Mouse (Mus musculus) kidney, postnatal 36 days (tissue): ENCODE measurements at regions not wholly inside any gene's neighbourhood (a gene's known extent, or its start where the extent isn't known, plus 50 kb on each side); places are given as distances from the start of the nearest gene placed in this dataset.

Experiments
- DNase-seq, 2 experiments: peaks; one replicate each; pipeline ENCODE4 v3.0.0; 2021 to 2022; ENCODE audit warnings: mixed read lengths in 2 of 2

GRCm38 (mm10) chr11:20882756-20883155 is 51.9 kb upstream of the Lgalsl start:
- no peak for DNase-seq

- peak; percentile 8 to 33 for DNase-seq
Measured at GRCm38 (mm10) chr11:20883907-20884306, 53.1 kb upstream of the Lgalsl start.

GRCm38 (mm10) chr11:20887044-20887443 is 56.2 kb upstream of the Lgalsl start:
- peak in 1 of 2 experiments; percentile 32 for DNase-seq

- peak in 1 of 2 experiments; percentile 40 for DNase-seq
Measured at GRCm38 (mm10) chr11:20890479-20890878, 59.6 kb upstream of the Lgalsl start.

- DNase-seq: no peak
Measured at GRCm38 (mm10) chr11:20891711-20892110, 60.9 kb upstream of the Lgalsl start.

- peak; percentile 57 to 65 for DNase-seq
Measured at GRCm38 (mm10) chr11:20896277-20897123, 65.6 kb upstream of the Lgalsl start.

GRCm38 (mm10) chr11:20897468-20897867 is 66.6 kb upstream of the Lgalsl start:
- no peak for DNase-seq

- peak; percentile 22 to 26 for DNase-seq
Measured at GRCm38 (mm10) chr11:20898558-20898957, 67.7 kb upstream of the Lgalsl start.

GRCm38 (mm10) chr11:20899766-20900165 is 68.9 kb upstream of the Lgalsl start:
- DNase-seq: no peak

- peak in 1 of 2 experiments; percentile 21 for DNase-seq
Measured at GRCm38 (mm10) chr11:20902001-20902400, 71.1 kb upstream of the Lgalsl start.

GRCm38 (mm10) chr11:20902910-20903309 is 72.1 kb upstream of the Lgalsl start:
- no peak for DNase-seq

- DNase-seq: no peak
Measured at GRCm38 (mm10) chr11:20907996-20908395, 77.1 kb upstream of the Lgalsl start.

GRCm38 (mm10) chr11:20908471-20908870 is 77.6 kb upstream of the Lgalsl start:
- DNase-seq: no peak

- no peak for DNase-seq
Measured at GRCm38 (mm10) chr11:20913042-20913441, 82.2 kb upstream of the Lgalsl start.

GRCm38 (mm10) chr11:20913598-20914296 is 82.9 kb upstream of the Lgalsl start:
- peak; percentile 85 to 93 for DNase-seq

GRCm38 (mm10) chr11:20914297-20914997 is 83.6 kb upstream of the Lgalsl start:
- DNase-seq: no peak

GRCm38 (mm10) chr11:20915182-20915602 is 84.3 kb upstream of the Lgalsl start:
- DNase-seq: peak; percentile 72 to 82

- peak in 1 of 2 experiments; percentile 45 for DNase-seq
Measured at GRCm38 (mm10) chr11:20915687-20916432, 85.0 kb upstream of the Lgalsl start.

- DNase-seq: peak; percentile 46 to 60
Measured at GRCm38 (mm10) chr11:20916473-20916911, 85.6 kb upstream of the Lgalsl start.

- DNase-seq: no peak
Measured at GRCm38 (mm10) chr11:20916961-20917360, 86.1 kb upstream of the Lgalsl start.

GRCm38 (mm10) chr11:20917483-20917882 is 86.6 kb upstream of the Lgalsl start:
- no peak for DNase-seq

- no peak for DNase-seq
Measured at GRCm38 (mm10) chr11:20923115-20923514, 92.3 kb upstream of the Lgalsl start.
